Mouse (Mus musculus) induced T-regulatory cell, adult 2 months (primary cell): ENCODE results near the gene Rasgef1c.

Experiments
- DNase-seq: peaks from one replicate; pipeline ENCODE4 v3.0.0-alpha.2; 2012; ENCODE audit warnings: low read depth

The Rasgef1c gene

DNA sequence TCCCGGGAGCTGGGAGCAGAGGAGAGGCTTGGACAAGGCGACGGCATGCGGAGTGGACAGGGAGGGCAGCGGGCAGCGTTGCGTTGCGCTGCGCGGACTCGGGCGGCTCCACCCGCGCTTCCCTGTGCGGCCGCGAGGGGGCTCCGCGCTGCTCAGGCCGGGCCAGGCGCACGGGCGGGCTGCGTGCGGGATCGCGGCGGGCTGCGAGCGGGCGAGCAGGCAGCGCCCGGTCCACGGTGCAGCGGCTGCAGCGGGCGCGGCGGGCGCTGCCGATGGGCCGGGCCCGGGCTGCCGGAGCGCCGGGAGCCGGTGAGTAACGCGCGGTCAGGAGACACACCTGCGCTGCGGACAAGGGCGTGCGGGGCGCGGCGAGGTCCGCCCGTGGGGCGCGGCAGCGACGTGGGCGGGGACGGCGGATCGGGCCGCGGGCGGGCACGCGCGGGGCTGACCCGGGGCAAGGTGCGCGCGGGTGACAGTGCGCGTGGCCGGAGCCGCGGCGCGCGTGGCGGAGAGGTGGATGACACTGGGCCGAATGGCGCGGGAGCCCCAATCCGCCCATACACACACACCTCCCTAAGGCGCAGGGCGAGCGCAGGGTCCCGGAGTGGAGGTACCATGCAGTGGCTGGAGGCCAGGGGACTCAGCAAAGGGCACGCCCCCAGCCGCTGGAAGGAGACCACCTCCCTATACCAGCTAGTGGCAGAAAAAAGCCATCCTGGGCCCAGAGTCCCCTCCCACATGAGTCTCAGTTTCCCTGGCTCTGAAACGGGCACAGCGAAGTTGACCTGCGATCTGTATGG is at the start of gene Rasgef1c:
Gene Rasgef1c, plus strand, starts transcription at position 177 of the 800 bp plus-strand sequence.
- DNase-seq: peak; percentile 54

DNA sequence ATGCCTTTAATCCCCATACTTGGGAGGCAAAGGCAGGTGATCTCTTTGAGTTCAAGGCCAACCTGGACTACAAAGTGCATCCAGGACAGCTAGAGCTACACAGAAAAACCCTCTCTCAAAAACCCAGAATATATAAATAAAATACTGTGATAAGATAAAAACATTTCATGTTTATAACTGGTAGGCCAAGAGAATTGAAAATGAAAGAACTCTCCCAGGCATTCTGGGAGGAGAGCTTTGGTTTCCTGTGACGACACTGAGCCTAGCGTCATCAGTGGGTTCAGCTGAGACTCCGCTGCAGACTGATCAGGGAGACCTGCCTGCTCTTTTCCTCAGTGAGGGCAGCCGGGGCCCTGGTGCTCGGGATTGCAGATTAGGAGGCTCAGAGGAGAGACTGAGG is 46.5 kb upstream of the Rasgef1c start:
- DNase-seq: peak; percentile 87

DNA sequence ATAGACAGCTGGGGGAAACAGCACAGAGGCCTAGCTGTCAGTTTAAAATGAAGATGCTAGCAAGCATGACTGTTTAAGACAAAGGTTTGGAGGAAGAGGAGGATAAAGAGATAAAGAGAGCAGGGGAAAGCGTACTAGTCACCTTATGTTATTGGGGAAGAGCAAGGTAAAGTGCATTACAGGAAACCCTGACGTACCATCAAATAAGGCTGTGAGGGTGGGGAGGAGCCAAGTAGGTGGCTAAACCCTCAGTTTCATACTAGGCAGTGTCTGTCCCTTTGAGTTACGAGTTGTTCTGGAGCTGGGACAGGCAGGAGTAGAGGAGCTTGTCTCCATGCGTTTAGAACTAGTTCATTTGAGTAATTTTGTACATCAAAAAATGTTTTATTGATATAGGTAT is 40.5 kb upstream of the Rasgef1c start:
- DNase-seq: peak; percentile 25

DNA sequence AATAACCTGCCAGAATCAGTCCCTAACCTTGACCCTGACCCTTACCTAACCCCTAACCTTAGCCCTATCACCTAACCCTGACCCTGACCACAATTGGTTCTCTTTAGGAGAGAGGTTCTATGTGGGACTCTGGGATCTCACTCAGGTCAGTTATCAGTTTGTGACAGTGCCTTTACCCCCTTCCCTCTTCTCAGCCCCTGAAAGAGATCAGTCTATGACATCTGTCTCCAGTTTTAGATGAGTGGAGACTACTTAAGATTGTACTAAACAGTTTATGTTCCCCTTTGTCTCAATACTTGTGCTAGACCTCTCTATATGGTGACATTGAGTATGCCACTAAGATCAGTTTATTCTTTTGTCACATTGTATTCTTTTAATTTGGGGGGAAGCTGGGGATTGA is 37.7 kb upstream of the Rasgef1c start:
- DNase-seq: no peak

DNA sequence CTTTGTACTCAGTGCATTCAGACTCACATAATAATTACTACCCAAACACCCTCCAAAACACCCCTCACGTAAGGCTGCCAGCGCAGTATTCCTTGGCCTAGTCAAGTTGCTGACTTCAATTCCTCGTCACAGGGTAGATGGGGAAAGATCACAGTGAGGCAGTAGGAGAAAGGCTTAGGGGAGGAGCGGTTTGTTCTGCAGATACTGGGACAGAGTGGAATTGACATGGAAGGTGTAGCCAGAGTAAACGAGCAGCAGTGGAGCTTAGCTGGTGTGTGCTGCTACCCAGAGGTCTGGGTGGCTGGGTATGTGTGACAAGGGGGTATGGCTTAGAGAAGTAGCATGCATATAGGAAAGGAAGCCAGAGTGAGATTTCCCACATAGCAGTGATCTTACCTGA is 34.3 kb upstream of the Rasgef1c start:
- no peak for DNase-seq

DNA sequence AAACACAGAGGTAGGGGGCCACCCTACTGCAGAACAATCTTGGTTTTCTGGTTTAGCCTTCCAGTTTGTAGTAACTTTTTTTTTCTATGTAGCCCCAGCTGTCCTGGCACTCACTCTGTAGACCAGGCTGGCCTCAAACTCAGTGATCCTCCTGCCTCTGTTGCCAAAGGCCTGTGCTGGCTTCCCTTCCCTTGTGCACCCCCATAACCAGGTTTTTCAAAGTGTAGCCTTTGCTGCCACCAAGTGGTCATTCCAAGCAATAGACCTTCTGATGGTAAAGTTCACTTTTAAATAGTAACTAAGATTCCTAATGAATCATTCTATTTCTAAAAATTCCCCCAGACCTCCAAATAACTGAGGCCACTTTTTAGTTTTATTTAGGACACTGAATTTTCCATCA is 31.9 kb upstream of the Rasgef1c start:
- peak; percentile 81 for DNase-seq

DNA sequence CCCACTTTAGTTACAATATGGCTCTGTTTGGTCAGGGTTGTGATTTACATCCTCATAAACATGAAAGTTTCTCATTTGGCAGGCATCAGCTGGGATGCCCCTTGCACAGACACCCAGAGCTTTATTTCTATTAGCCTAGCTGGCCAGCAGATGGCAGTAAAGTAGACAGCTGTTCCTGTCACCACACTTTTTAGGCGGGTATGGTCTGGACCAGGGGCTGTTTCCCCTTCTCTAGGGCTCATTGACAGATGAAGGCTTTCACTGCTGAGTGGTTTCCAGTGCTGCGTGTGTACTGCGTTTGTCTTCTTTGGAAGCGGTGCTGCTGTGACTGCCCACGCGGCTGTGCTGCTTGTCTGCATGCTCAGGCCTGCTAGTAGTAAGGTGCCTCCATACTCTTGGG is 29.7 kb upstream of the Rasgef1c start:
- peak; percentile 57 for DNase-seq

DNA sequence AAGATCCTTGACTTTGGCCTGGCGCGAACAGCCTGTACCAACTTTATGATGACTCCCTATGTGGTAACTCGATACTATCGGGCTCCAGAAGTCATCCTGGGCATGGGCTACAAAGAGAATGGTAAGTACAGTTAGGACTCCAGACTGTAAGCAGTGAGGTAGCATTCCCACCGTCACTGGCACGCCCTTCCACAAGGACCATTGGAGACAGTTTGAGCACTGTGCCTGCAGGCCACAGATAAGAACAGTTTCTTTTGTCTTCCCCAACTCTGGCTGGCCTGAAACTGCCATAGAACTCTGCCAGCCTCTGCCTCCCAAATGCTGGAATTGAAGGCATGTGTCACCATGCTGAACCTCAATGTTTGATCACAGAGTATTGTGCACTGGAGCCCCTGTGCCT is 28.9 kb upstream of the Rasgef1c start:
- DNase-seq: no peak

DNA sequence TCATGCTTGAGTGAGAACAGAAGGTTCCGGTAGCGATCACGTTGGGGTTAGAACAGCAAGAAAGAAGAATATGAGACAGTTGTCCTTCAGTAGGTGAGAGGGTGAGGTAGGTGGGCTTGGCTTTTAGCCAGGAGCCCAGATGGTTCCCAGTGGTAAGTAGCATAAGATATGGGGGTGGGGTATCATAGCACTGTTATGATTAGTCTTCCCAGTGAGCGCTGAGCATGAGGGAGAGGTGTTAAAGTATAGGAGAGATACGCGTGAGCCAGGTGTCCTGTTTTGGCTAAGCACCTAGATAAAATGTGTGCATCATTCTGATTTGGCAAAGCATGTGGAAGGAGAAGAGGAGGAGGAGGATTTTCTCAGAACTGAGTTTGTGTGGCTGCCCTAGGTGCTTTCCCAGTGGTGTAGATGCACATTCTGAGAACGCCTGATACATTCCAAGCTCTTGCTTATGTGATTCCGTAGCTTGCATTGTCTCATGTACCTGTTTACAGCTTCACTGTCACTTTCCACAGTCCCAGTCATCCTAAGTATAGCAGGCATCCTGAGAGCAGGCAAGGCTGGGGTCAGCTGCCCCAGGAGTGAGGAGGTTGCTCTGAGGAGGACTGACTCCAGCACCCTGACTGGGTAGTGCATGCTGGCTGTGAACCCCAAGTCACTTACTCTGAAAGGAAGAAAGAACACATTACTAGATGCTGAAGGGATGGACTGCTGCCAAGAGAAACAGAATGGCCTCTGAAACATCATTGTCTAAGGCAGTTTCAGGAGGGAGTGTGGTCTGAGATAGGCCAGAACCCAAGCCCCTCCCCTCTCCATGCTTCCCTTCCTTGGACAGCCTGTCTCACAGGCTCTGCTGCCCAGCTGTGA is 24.5 kb upstream of the Rasgef1c start:
- no peak for DNase-seq

DNA sequence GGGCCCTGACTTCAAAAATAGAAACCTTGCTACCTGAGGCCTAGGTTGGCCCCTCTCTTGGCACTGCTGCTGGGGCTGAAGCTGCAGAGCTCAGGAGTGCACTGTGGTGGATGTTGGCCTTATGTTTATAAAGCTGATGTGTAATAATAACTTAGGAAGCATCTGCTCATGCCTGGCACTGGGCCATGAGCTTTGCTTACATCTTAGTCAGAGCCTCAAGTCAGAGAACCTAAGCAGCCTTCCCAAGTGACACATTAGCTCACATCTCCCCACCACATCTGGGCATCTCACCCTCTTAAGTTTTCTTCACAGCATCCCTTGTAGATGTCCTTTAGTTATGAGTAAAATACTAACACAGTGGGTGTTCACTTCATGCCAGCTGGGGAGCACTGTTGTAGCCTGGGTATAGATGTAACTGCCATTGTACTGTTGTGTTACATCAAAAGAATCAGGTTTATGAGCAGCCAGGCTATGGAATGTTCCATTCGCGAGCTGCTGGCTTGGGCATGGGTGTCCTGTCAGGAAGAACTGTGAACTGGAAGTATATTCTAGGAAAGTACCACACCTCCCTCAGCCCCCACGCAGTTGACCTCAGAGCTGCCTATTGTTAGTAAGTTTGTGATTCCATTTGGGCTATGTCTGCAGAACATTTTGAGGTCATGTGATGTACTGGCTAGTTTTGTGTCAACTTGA is 21.5 kb upstream of the Rasgef1c start:
- no peak for DNase-seq

DNA sequence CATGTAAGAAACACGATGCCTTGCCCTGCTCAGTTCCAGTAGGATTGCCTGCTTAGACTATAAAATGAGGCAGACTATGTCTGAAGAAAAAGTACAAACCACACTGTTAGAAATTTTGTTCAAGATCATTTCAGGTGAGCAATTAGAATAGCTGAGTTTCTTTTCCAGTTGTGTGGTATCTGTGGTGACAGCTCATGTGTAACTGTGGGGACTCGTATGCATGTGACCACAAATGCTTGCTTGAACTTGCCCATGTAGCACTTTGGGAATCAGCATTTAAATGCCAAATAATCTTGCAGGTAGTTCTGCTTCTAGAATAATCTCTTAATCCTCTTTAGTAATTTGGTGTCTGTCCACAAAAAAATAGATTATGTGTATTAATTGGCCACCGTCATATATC is 18.2 kb upstream of the Rasgef1c start:
- no peak for DNase-seq

DNA sequence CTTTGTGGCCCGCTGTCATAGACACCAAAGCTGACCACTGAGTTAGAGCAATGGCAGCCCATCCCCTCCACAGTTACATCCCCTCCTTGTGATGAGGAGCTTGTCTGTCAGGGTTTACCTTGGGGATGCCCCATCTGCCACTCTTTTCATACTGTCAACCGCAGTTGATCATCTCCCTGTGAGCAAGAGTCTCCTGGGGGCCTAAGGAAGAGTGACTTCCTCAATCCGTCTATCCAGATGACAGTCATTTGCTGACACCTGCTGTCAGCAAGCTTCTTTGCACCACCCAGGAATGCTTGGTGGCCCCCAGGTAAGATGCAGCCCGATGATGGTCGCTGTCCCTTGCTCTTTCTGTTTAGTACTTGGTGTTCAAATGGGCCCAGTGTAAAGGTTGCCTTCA is 13.2 kb upstream of the Rasgef1c start:
- no peak for DNase-seq

DNA sequence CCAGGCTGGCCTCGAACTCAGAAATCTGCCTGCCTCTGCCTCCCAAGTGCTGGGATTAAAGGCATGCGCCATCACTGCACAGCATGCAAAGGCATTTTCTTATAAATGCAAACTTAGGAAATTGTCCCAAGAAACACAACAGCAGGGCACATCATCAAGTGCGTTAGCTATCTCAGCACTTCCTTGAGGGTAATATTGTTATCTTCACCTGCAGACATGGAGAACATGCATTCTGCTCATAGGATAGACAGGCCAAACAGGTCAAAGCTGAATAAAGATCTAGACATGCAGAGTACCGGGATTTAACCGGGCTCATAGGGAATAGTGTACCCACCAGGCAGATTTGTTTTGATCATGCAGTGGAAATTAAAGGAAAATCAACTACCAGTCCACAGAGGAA is 9.6 kb upstream of the Rasgef1c start:
- DNase-seq: no peak

DNA sequence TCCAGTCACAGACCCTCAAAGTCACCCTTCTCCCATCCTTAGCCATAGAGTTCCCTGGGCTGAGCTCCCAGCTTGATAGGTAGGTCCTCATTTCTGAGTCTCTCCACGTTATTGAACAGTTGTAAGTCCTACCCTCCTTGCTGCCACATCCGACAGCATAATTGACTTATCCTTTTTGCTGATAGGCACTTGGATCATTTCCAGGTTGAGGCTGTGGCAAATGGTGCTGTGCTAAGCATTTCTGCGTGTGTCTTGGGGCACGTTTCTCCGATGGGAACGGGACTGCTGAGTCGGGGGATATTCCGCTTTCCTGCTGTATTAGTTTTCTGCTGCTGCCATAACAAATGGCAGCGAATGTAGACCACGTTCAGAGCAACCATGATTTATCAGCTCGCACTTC is 7.8 kb upstream of the Rasgef1c start:
- DNase-seq: no peak

DNA sequence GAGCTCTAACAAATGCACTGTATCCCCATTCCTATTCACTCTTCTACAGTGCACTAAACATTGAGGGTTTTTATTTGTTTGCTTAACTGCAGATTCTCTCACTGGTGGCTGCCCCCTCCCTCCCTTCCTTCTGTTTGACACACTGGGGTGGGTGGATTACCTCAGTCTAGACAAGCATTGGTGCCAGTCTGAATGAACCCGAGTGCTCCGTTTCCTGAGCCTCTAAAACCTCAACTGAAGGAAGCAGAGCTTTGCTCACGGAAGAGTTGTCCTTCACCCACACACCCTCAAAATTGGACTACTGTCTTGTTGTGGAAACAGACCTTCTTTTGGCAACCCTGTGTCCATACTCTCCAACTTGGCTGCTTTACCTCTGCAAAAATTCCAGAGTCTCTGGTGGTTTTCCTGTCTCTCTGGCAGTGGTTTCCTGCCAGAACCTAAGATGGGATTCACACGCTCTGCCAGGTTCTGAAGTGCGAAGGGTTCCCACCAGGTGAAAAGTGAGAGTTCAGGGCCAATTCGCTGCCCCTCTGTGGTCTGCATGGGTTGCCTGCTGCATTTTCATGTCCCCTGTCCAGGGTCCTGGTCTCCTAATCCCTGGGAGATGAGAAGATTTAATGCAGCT is 5.6 kb upstream of the Rasgef1c start:
- DNase-seq: no peak

DNA sequence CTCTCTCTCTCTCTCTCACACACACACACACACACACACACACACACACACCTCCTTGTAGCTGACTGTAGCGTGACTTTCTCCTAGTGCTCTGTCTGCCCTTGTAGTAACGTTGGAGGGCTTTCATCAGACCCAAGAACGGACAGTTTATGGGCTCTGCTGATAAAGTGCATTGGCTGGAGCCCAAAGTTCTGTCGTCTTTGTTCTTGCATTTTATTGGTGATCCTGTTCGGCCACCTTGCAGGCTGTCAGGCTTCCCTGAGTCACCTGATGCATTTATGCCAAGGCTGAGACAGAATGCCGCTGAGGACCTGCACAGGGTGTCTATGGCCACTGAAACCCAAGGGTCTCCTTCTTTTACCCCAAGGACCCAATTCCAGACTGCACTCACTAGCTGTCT is 1.6 kb upstream of the Rasgef1c start:
- DNase-seq: no peak

DNA sequence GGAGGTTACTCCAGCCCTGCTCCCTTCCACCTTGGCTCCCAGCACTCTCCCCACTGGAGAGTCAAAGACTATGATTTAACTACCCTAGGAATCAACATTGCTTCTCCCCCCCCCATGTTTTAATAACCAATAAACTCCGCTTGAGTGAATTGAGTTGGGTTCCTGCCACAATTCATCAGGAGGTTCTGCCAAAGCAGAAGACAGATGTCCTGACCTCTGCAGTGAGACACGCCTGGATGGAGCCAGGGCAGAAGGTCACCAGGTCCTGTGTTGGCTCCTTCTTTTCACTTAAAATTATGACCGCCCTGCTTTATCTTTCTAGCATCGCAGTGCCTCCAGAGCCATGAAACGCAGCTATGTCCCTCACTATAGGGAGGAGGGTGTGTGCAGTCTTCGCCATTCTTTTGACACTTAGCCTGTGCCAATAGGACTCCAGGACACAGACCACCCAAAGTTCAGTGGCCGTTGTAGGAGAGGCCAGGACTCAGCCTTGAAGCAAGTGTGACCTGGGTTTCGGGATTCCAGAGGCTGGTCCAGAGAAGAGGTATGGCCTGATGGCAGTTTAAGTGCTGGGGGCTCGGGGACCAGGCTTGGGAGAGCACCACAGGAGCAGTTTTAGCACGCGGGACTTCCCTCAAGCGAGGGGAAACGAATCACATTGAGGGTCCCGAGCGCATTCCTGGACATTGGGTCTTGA is 525 bp upstream of the Rasgef1c start:
- DNase-seq: no peak

DNA sequence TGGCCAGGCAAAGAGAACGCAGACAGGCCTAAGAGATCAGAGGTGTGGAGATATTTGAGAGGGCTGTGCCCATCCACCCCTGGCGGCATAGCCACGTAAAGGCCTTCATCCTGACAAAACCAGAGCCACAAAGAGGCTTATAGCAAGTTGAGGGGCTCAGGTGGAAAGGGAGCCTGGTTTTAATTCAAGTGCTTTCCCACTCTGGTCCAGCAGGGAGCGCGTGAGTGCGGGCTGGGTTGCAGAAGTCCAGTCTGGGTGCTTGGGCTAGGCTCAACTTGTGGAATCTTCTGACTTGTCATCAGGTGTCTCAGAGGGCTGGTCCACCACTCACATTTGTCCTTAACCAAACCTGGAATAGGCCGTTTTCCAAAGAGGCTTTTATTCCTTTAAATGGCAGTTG is 1.7 kb downstream of the Rasgef1c start:
- peak; percentile 51 for DNase-seq

DNA sequence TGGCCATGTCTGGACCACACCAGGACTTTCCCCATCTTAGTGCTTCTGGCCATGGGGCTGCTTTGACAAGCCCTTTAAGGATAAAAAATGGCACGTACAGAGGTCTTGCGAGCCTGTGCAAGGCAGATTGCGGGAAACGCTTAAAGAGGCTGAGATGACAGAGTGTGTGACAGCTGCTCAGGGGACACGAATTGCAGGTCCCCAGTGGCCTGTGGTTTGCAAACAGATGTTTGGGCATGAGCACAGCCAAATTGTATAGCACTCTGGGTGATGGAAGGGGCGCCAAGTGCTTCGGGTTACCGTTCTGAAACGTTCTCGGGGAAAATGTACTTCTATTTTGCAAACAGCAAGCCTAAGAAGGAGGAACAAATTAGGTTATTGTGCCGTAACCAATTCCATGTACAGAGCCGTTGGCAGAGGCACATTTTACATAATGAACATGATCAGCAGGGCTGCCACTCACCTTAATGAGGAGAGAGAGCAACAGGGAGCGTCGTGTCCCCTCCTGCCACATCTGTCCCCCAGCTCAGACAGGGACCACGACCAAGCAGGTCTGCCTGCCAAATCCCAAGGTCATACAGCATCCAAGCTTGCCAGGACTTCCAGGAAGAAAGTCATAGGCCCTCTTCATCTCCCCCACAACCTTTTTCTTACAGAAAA is 17.0 kb downstream of the Rasgef1c start:
- no peak for DNase-seq

DNA sequence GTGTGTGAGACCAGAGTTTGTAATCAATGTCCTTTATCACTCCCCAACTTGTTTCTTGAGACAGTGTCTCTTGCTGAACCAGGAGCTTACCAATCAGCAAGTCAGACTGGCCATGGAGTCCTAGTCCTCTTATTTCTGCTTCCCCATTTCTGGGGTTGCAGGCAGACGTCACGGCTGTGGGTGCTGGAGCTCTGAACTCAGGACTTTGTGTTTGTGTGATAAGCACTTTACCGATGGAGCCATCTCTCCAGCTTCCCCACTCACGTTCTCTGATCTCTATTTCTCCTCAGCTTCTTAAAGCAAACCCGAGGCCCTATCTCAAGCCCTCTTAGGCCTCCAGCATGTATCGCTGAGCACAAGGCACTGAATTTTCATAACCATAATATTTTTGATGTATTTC is 17.7 kb downstream of the Rasgef1c start:
- no peak for DNase-seq

DNA sequence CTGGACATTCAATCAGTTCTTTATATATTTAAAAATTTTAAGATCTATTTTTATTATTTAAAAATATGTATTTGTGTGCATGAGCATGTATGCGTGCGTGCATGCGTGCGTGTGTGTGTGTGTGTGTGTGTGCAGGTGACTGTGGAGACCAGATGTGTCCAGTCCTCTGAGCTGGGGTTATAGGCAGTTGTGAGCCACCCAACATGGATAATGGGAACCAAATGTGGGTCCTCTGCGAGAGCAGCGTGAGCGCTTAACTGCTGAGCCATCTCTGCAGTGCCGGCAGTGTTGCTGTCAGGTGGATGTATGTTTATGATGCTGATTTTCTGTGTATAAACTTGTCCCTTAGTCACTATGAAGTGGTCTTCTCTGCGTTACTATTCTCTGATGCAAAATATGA is 21.9 kb downstream of the Rasgef1c start:
- DNase-seq: no peak
